9 mouse cellular contexts compared by ENCODE assay signal in genomic region chr10:59974786-59975185, GRCm38 (mm10). TPM values are rescaled to one million over a fixed set of nuclear protein-coding genes. Genes with fewer than 3 reads are reported as not detected.
DNase-seq lines count a peak whose midpoint lies in the region; ATAC-seq and TF ChIP-seq lines count a peak whose summit lies in the region.
"Had no signal": no experiment of that assay in that cellular context is flagged by ENCODE, and none has a peak within 500 bp of the region (broad histone marks: within the 10 kb centered on the region; RNA-seq: fewer than 3 reads in every experiment).

No protein-coding gene starts in this region.

- H3K9ac ChIP-seq in kidney, embryonic 15.5 days = 0 out of 2 replicates have a peak overlapping the region, but pooled peaks have one; percentile 5
- no peak overlapping the region for H3K9ac ChIP-seq in forebrain, postnatal 0 days
- no peak overlapping the region for H3K9ac ChIP-seq in intestine, embryonic 16.5 days (ENCODE audit: low read depth, low read length)

- H3K4me1 ChIP-seq in kidney, embryonic 15.5 days = peaks cover 68% of the 10 kb centered on the region
- H3K4me1 ChIP-seq in forebrain, postnatal 0 days (ENCODE audit: insufficient read depth) = peaks cover 17% of the 10 kb centered on the region; the same call in 1 of the 2 replicates
- H3K4me1 ChIP-seq in intestine, embryonic 16.5 days (ENCODE audit: control insufficient read depth, insufficient read depth, low read length) = peaks cover 60% of the 10 kb centered on the region

- H3K36me3 ChIP-seq in kidney, embryonic 15.5 days = no peaks in the 10 kb centered on the region
- no peaks in the 10 kb centered on the region for H3K36me3 ChIP-seq in forebrain, postnatal 0 days (ENCODE audit: insufficient read depth)
- H3K36me3 ChIP-seq in intestine, embryonic 16.5 days (ENCODE audit: control insufficient read depth, insufficient read depth, low read length) = no peaks in the 10 kb centered on the region
- H3K36me3 ChIP-seq: G1E had no signal

- H3K27ac ChIP-seq in kidney, embryonic 15.5 days = peak overlapping the region; percentile 90
- H3K27ac ChIP-seq in forebrain, postnatal 0 days (ENCODE audit: low read depth, low read length) = peak overlapping the region; percentile 21; the same call in 1 of the 2 replicates
- H3K27ac ChIP-seq in intestine, embryonic 16.5 days (ENCODE audit: low read length) = peak overlapping the region; percentile 71

- 48% methylated on average over 3 of the region's 3 CpGs for WGBS in kidney, embryonic 15.5 days
- WGBS in forebrain, postnatal 0 days = 68% methylated on average over 3 of the region's 3 CpGs
- WGBS in intestine, embryonic 16.5 days = 40% methylated on average over 3 of the region's 3 CpGs

- no peaks in the 10 kb centered on the region for H3K27me3 ChIP-seq in kidney, embryonic 15.5 days
- no peaks in the 10 kb centered on the region for H3K27me3 ChIP-seq in forebrain, postnatal 0 days (ENCODE audit: insufficient read depth, low read length)
- H3K27me3 ChIP-seq in intestine, embryonic 16.5 days (replicated peaks; ENCODE audit: control insufficient read depth, insufficient read depth, low read length) = no peaks in the 10 kb centered on the region

- no peak for TF ChIP-seq CTCF in forebrain, postnatal 0 days (IDR thresholded peaks at IDR 0.05; ENCODE audit: low read depth)

- H3K9me3 ChIP-seq in kidney, embryonic 15.5 days (replicated peaks) = no peaks in the 10 kb centered on the region
- no peaks in the 10 kb centered on the region for H3K9me3 ChIP-seq in forebrain, postnatal 0 days (ENCODE audit: low read length)
- no peaks in the 10 kb centered on the region for H3K9me3 ChIP-seq in intestine, embryonic 16.5 days (ENCODE audit: control insufficient read depth, low read length)
- H3K9me3 ChIP-seq: G1E had no signal

- intact Hi-C loops in gastrocnemius, postnatal 36 days (cut with DNase I) = no loop called here
- intact Hi-C loops in gastrocnemius, postnatal 14 days (cut with DNase I; ENCODE audit: low total_unique reads) = no loop called here

- peak overlapping the region; percentile 17; the same call in 1 of the 2 replicates for H3K4me2 ChIP-seq in kidney, embryonic 15.5 days
- H3K4me2 ChIP-seq in forebrain, postnatal 0 days (ENCODE audit: low read depth) = no peak overlapping the region
- no peak overlapping the region for H3K4me2 ChIP-seq in intestine, embryonic 16.5 days (ENCODE audit: low read depth, low read length)

- ATAC-seq in kidney, embryonic 15.5 days (replicated peaks; ENCODE audit: low FRiP score) = peak; percentile 41; the same call in 1 of the 2 replicates
- no peak for ATAC-seq in forebrain, postnatal 0 days
- ATAC-seq in intestine, embryonic 16.5 days = no peak
- ATAC-seq in megakaryocyte progenitor cell, adult 5-6 weeks (replicated peaks; ENCODE audit: poor library complexity) = peak; percentile 12

- DNase-seq in kidney, adult 8-10 months = no peak
- no peak for DNase-seq in forebrain, postnatal 0 days
- DNase-seq in gastrocnemius, postnatal 36 days = no peak
- no peak for DNase-seq in gastrocnemius, postnatal 14 days
- no peak for DNase-seq in ovary, postnatal 36 days (ENCODE audit: low spot score)

- no peak overlapping the region for H3K4me3 ChIP-seq in kidney, embryonic 15.5 days (replicated peaks)
- no peak overlapping the region for H3K4me3 ChIP-seq in forebrain, postnatal 0 days (ENCODE audit: low read depth, low read length)
- H3K4me3 ChIP-seq in intestine, embryonic 16.5 days (ENCODE audit: low read length) = no peak overlapping the region

RNA-seq across cellular contexts. Expression of gene Ddit4, which starts 23.2 kb away (rescaled TPM):
- 31.0 and 36.3 TPM in 2 replicates for polyA plus RNA-seq in kidney, embryonic 15.5 days (2015; fragmentation: Nextera tagmentation; extraction: Ambion mirVana)
- 40.0 and 40.7 TPM in 2 replicates for total RNA-seq in forebrain, postnatal 0 days (2014; rRNA removed)
- polyA plus RNA-seq in forebrain, postnatal 0 days (2015; fragmentation: Nextera tagmentation; extraction: Ambion mirVana) = 52.9 and 57.8 TPM in 2 replicates
- 28.6 and 33.1 TPM in 2 replicates for polyA plus RNA-seq in intestine, embryonic 16.5 days (2015; fragmentation: Nextera tagmentation; extraction: Ambion mirVana)
- 0.37 and 2.4 TPM in 2 replicates for total RNA-seq in megakaryocyte progenitor cell, adult 5-6 weeks (2015)
- total RNA-seq in megakaryocyte progenitor cell, adult 5-6 weeks (2017) = 0.41 and 0.42 TPM in 2 replicates
- total RNA-seq in gastrocnemius, postnatal 36 days (2021) = 10 to 100 TPM; 18.2 to 39.3 TPM
- 10 to 100 TPM; 15.4 to 70.6 TPM for total RNA-seq in gastrocnemius, postnatal 14 days (2021)

RNA-seq across cellular contexts. Expression of gene Ascc1, which starts 27.8 kb away (rescaled TPM):
- 48.7 and 50.6 TPM in 2 replicates for polyA plus RNA-seq in kidney, embryonic 15.5 days (2015; fragmentation: Nextera tagmentation; extraction: Ambion mirVana)
- 20.0 and 24.3 TPM in 2 replicates for total RNA-seq in forebrain, postnatal 0 days (2014; rRNA removed)
- polyA plus RNA-seq in forebrain, postnatal 0 days (2015; fragmentation: Nextera tagmentation; extraction: Ambion mirVana) = 43.8 and 50.5 TPM in 2 replicates
- 47.2 and 47.3 TPM in 2 replicates for polyA plus RNA-seq in intestine, embryonic 16.5 days (2015; fragmentation: Nextera tagmentation; extraction: Ambion mirVana)
- total RNA-seq in megakaryocyte progenitor cell, adult 5-6 weeks (2015) = 38.3 and 38.9 TPM in 2 replicates
- total RNA-seq in megakaryocyte progenitor cell, adult 5-6 weeks (2017) = 27.8 and 33.2 TPM in 2 replicates
- 10 to 100 TPM; 12.8 to 13.1 TPM for total RNA-seq in gastrocnemius, postnatal 36 days (2021)
- 10 to 100 TPM; 11.2 to 13.2 TPM for total RNA-seq in gastrocnemius, postnatal 14 days (2021)

RNA-seq across cellular contexts. Expression of gene Anapc16, which starts 28.1 kb away (rescaled TPM):
- 102 and 107 TPM in 2 replicates for polyA plus RNA-seq in kidney, embryonic 15.5 days (2015; fragmentation: Nextera tagmentation; extraction: Ambion mirVana)
- 98.6 and 115 TPM in 2 replicates for total RNA-seq in forebrain, postnatal 0 days (2014; rRNA removed)
- 109 and 117 TPM in 2 replicates for polyA plus RNA-seq in forebrain, postnatal 0 days (2015; fragmentation: Nextera tagmentation; extraction: Ambion mirVana)
- polyA plus RNA-seq in intestine, embryonic 16.5 days (2015; fragmentation: Nextera tagmentation; extraction: Ambion mirVana) = 94.0 and 97.8 TPM in 2 replicates
- 54.5 and 55.9 TPM in 2 replicates for total RNA-seq in megakaryocyte progenitor cell, adult 5-6 weeks (2015)
- total RNA-seq in megakaryocyte progenitor cell, adult 5-6 weeks (2017) = 32.6 and 35.1 TPM in 2 replicates
- 10 to 100 TPM; 45.0 to 46.0 TPM for total RNA-seq in gastrocnemius, postnatal 36 days (2021)
- 10 to 100 TPM; 35.6 to 47.3 TPM for total RNA-seq in gastrocnemius, postnatal 14 days (2021)

Comparison
In these comparisons a context has a peak if more than half of its experiments do, and no peak if none do; other contexts are left out.
1. ATAC-seq: peak in kidney, embryonic 15.5 days (single experiment) and megakaryocyte progenitor cell, adult 5-6 weeks (single experiment); none in forebrain, postnatal 0 days (single experiment) and intestine, embryonic 16.5 days (single experiment).
2. H3K27ac ChIP-seq: peak in every context shown above with its lines; median percentile 90 in kidney, embryonic 15.5 days; 71 in intestine, embryonic 16.5 days; 21 in forebrain, postnatal 0 days.
3. RNA of gene Ddit4, which starts 23.2 kb away (total RNA-seq): 15.4 to 70.6 TPM in gastrocnemius, postnatal 14 days, 40.0 to 40.7 TPM in forebrain, postnatal 0 days and 18.2 to 39.3 TPM in gastrocnemius, postnatal 36 days; 0.37 to 2.4 TPM in megakaryocyte progenitor cell, adult 5-6 weeks; every median in the first group is over 4 times any median in the second.